Mouse (Mus musculus): ENCODE measurements around the gene Ptcd1. TPM values are rescaled to one million over a fixed set of nuclear protein-coding genes. Genes with fewer than 3 reads are reported as not detected.

Ptcd1 gene
- total and polyA plus RNA-seq, 3 experiments = 21.0 to 22.3 TPM; not detected in 1

DNA sequence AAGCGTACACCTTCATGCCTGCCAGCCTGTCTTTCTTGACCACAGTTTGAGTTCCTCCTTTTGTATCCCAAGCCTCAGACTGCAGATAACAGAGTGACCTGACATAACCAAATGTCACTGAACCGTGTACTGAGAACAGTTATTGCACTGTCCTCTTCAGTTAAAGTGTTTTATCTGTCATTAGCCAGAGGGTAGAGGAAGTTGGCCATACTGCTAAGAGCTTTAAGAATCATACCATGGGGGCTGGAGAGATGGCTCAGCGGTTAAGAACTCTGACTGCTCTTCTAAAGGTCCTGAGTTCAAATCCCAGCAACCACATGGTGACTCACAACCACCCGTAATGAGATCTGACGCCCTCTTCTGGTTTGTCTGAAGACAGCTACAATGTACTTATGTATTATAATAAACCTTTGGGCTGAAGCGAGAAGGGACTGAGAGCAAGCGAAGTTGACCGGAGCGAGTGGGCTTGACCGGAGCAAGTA, 68.5 kb downstream of the Ptcd1 start:
- Histone ChIP-seq H3K27me3 (ENCODE audit: control insufficient read depth in 1 of 2, insufficient read depth in 2 of 2, low read length in 2 of 2) (no peaks in the 10 kb centered on the region), H3K9me3 (replicated peaks; ENCODE audit: insufficient read depth, low read length) (no peaks in the 10 kb centered on the region), H3K4me3 (ENCODE audit: control insufficient read depth in 1 of 2, insufficient read depth in 1 of 2, low read depth in 2 of 2, low read length in 2 of 2) (no peak overlapping the region), H3K27ac (ENCODE audit: control insufficient read depth, low read depth, low read length) (peak overlapping the region; percentile 75), H3K79me2 (ENCODE audit: control insufficient read depth, insufficient read depth, low read length, poor library complexity) (no peaks in the 10 kb centered on the region), H3K36me3 (ENCODE audit: control insufficient read depth in 1 of 2, insufficient read depth in 2 of 2, low read length in 2 of 2) (peaks cover 23 to 52% of the 10 kb centered on the region in 2 experiments), H3K9ac (ENCODE audit: control insufficient read depth, low read depth, low read length, poor library complexity, severe bottlenecking) (no peak overlapping the region), H3K4me1 (ENCODE audit: control insufficient read depth in 1 of 2, insufficient read depth in 2 of 2, low read length in 2 of 2) (peaks cover 17 to 36% of the 10 kb centered on the region in 2 experiments)
- DNase-seq (ENCODE audit: low read depth, low spot score) = peak; percentile 96
- TF ChIP-seq GATA1 (IDR thresholded peaks at IDR 0.05; ENCODE audit: low read depth, low read length) (peak; percentile 95), ZC3H11A (IDR thresholded peaks at IDR 0.05; ENCODE audit: low read depth, low read length) (no peak), KAT2A (conservative IDR thresholded peaks at IDR 0.05; ENCODE audit: low read depth, low read length) (no peak), ETS1 (IDR thresholded peaks at IDR 0.05; ENCODE audit: low read depth, low read length) (peak; percentile 93), NELFE (IDR thresholded peaks at IDR 0.05; ENCODE audit: low read depth, low read length) (no peak), MAFK (IDR thresholded peaks at IDR 0.05; ENCODE audit: borderline replicate concordance, low read depth, low read length) (peak; percentile 76), CHD2 (IDR thresholded peaks at IDR 0.05; ENCODE audit: low read length) (no peak), ZMIZ1 (IDR thresholded peaks at IDR 0.05; ENCODE audit: low read depth, low read length) (no peak), MYB (IDR thresholded peaks at IDR 0.05; ENCODE audit: low read depth, low read length) (peak; percentile 87), RAD21 (IDR thresholded peaks at IDR 0.05; ENCODE audit: low read depth, low read length) (no peak), TCF12 (IDR thresholded peaks at IDR 0.05; ENCODE audit: low read depth, low read length) (peak; percentile 89), TBP (IDR thresholded peaks at IDR 0.05; ENCODE audit: low read depth, low read length) (peak; percentile 99), SIN3A (IDR thresholded peaks at IDR 0.05; ENCODE audit: low read length) (peak; percentile 79), TAL1 (IDR thresholded peaks at IDR 0.05; ENCODE audit: low read length) (peak; percentile 86), CHD1 (IDR thresholded peaks at IDR 0.05; ENCODE audit: low read depth, low read length) (no peak), BHLHE40 (IDR thresholded peaks at IDR 0.05; ENCODE audit: borderline replicate concordance, low read depth, low read length) (no peak), RCOR1 (IDR thresholded peaks at IDR 0.05; ENCODE audit: low read depth, low read length) (peak; percentile 86), CTCF (IDR thresholded peaks at IDR 0.05 in 2 of 3, conservative IDR thresholded peaks at IDR 0.05 in 1 of 3; ENCODE audit: control insufficient read depth in 1 of 3, insufficient read depth in 1 of 3, low read depth in 2 of 3, low read length in 3 of 3, poor library complexity in 1 of 3, severe bottlenecking in 1 of 3) (peak in 1 of 3 experiments; percentile 36; a peak in 3 of 6 replicates), MYC (IDR thresholded peaks at IDR 0.05; ENCODE audit: low read depth, low read length) (peak; percentile 63), MEF2A (IDR thresholded peaks at IDR 0.05; ENCODE audit: extremely low read depth, insufficient replicate concordance, low read depth, low read length, poor library complexity, severe bottlenecking) (no peak), ZNF384 (IDR thresholded peaks at IDR 0.05; ENCODE audit: low read depth, low read length) (no peak; the same call in 1 of the 2 replicates), SMC3 (IDR thresholded peaks at IDR 0.05; ENCODE audit: low read depth, low read length) (no peak), POLR2AphosphoS2 (IDR thresholded peaks at IDR 0.05; ENCODE audit: low read length) (peak; percentile 88), MXI1 (IDR thresholded peaks at IDR 0.05; ENCODE audit: low read depth, low read length) (peak; percentile 63; the same call in 1 of the 2 replicates), POLR2AphosphoS5 (IDR thresholded peaks at IDR 0.05; ENCODE audit: borderline replicate concordance, low read depth, low read length) (no peak), MAZ (IDR thresholded peaks at IDR 0.05; ENCODE audit: low read depth, low read length) (0 out of 2 replicates have a peak, but pooled peaks have one; percentile 17), E2F4 (IDR thresholded peaks at IDR 0.05; ENCODE audit: borderline replicate concordance, low read depth, low read length) (no peak), EP300 (IDR thresholded peaks at IDR 0.05; ENCODE audit: low read depth in 1 of 2, low read length in 2 of 2) (peak; percentile 94 to 97), MAX (IDR thresholded peaks at IDR 0.05; ENCODE audit: low read length) (no peak; the same call in none of the 2 replicates), NRF1 (IDR thresholded peaks at IDR 0.05; ENCODE audit: insufficient read depth, low read depth, low read length, poor library complexity, severe bottlenecking) (no peak), JUND (IDR thresholded peaks at IDR 0.05; ENCODE audit: low read depth, low read length) (peak; percentile 67; the same call in 1 of the 2 replicates), POLR2A (IDR thresholded peaks at IDR 0.05; ENCODE audit: control insufficient read depth in 1 of 2, insufficient read depth in 1 of 2, low read depth in 1 of 2, low read length in 2 of 2, poor library complexity in 1 of 2) (peak in 1 of 2 experiments; percentile 64; a peak in 2 of 4 replicates)

Measured in MEL (cell line).